Mouse (Mus musculus) liver, embryonic 16.5 days (tissue): ENCODE data around the gene Uqcrc1. TPM values are rescaled to one million over a fixed set of nuclear protein-coding genes. Genes with fewer than 3 reads are reported as not detected.

ENCODE experiments used
- ATAC-seq: fragments of 200-750 bp; cut with Nextera tagmentation; 2 replicates; pipeline ENCODE4 v1.8.0; 2017; ENCODE audit warnings: low read depth, mild to moderate bottlenecking, moderate number of reproducible peaks, moderate library complexity
- H3K27ac ChIP-seq: fragments of 300-500 bp; sonication (generic); 2 replicates; pipeline ENCODE4 v1.5.1; 2014; ENCODE audit warnings: mild to moderate bottlenecking, low read length
- H3K27me3 ChIP-seq: fragments of 300-500 bp; sonication (generic); 2 replicates; pipeline ENCODE4 v1.6.1; 2014; ENCODE audit warnings: low read depth, low read length, mixed read lengths; ENCODE audit not compliant: control insufficient read depth, insufficient read depth
- H3K36me3 ChIP-seq: fragments of 300-500 bp; sonication (generic); 2 replicates; pipeline ENCODE4 v1.6.1; 2014; ENCODE audit warnings: mild to moderate bottlenecking; ENCODE audit not compliant: control insufficient read depth, insufficient read depth
- H3K4me1 ChIP-seq: fragments of 300-500 bp; sonication (generic); 2 replicates; pipeline ENCODE4 v1.6.1; 2014; ENCODE audit warnings: low read depth, low read length, mixed read lengths; ENCODE audit not compliant: control insufficient read depth
- H3K4me2 ChIP-seq: fragments of 300-500 bp; sonication (generic); 2 replicates; pipeline ENCODE4 v1.6.1; 2014; ENCODE audit warnings: low read depth, low read length, mixed read lengths
- H3K4me3 ChIP-seq: fragments of 300-500 bp; sonication (generic); 2 replicates; pipeline ENCODE4 v1.5.1; 2014; ENCODE audit warnings: low read depth, mild to moderate bottlenecking, low read length
- H3K9ac ChIP-seq: fragments of 300-500 bp; sonication (generic); 2 replicates; pipeline ENCODE4 v1.6.1; 2014; ENCODE audit warnings: low read depth, low read length
- H3K9me3 ChIP-seq: fragments of 300-500 bp; sonication (generic); replicated peaks from 2 replicates; pipeline ENCODE4 v1.6.1; 2016; ENCODE audit warnings: low read length; ENCODE audit not compliant: control insufficient read depth
- WGBS: fragments of 180-500 bp; shearing (Covaris S2); extraction: QIAGEN DNeasy Blood & Tissue Kit; methylation state at CpG from one replicate; pipeline ENCODE4 v1.1.7; 2014; ENCODE audit not compliant: insufficient replicate concordance; 5-methylcytosine and 5-hydroxymethylcytosine counted together
- polyA plus RNA-seq: library from polyadenylated mRNA; unstranded; fragments of >200 nt; fragmentation: Nextera tagmentation; extraction: Ambion mirVana; gene quantifications from 2 replicates; pipeline ENCODE4 v1.2.1, GENCODE M21; 2015

Uqcrc1 gene
- 299 and 310 TPM in 2 replicates for polyA plus RNA-seq

- Histone ChIP-seq H3K9ac (peak within 1 kb of the TSS; percentile 93), H3K9me3 (no peaks in the 10 kb centered on the region), H3K4me2 (peak within 1 kb of the TSS; percentile 72), H3K27me3 (no peaks in the 10 kb centered on the region), H3K27ac (peak within 1 kb of the TSS; percentile 73), H3K36me3 (peaks cover 14% of the 10 kb centered on the region), H3K4me3 (peak within 1 kb of the TSS; percentile 94), H3K4me1 (peaks cover 7% of the 10 kb centered on the region)
- under 1% methylated on average over 58 of the region's 58 CpGs for whole genome bisulfite sequencing
- peak; percentile 85 for ATAC-seq
Observed at GRCm38 (mm10) chr9:108936418-108937364, at the start of gene Uqcrc1. Gene Uqcrc1, plus strand, starts transcription at chr9:108936633.

- Histone ChIP-seq H3K27me3 (no peaks in the 10 kb centered on the region), H3K27ac (no peak overlapping the region), H3K4me2 (no peak overlapping the region), H3K9ac (no peak overlapping the region), H3K36me3 (no peaks in the 10 kb centered on the region), H3K9me3 (no peaks in the 10 kb centered on the region), H3K4me1 (no peaks in the 10 kb centered on the region; the same call in 1 of the 2 replicates), H3K4me3 (no peak overlapping the region)
- ATAC-seq: no peak
- WGBS: 62% methylated on average over 6 of the region's 6 CpGs
Observed at GRCm38 (mm10) chr9:108912308-108912707, 24.1 kb upstream of the Uqcrc1 start.

GRCm38 (mm10) chr9:108913161-108913560 is 23.3 kb upstream of the Uqcrc1 start:
- Histone ChIP-seq H3K27ac (no peak overlapping the region), H3K9me3 (no peaks in the 10 kb centered on the region), H3K4me2 (no peak overlapping the region), H3K9ac (no peak overlapping the region), H3K36me3 (no peaks in the 10 kb centered on the region), H3K27me3 (no peaks in the 10 kb centered on the region), H3K4me3 (no peak overlapping the region), H3K4me1 (no peaks in the 10 kb centered on the region; the same call in 1 of the 2 replicates)
- WGBS: 71% methylated on average over 7 of the region's 7 CpGs
- ATAC-seq: no peak

GRCm38 (mm10) chr9:108913621-108914020 is 22.8 kb upstream of the Uqcrc1 start:
- no peaks in the 10 kb centered on the region; the same call in 1 of the 2 replicates for H3K4me1 ChIP-seq
- no peak overlapping the region for H3K9ac ChIP-seq
- no peak for ATAC-seq
- WGBS: 64% methylated on average over 10 of the region's 10 CpGs
- no peaks in the 10 kb centered on the region for H3K9me3 ChIP-seq
- no peaks in the 10 kb centered on the region for H3K27me3 ChIP-seq
- no peak overlapping the region for H3K4me3 ChIP-seq
- no peaks in the 10 kb centered on the region for H3K36me3 ChIP-seq
- H3K4me2 ChIP-seq: no peak overlapping the region
- no peak overlapping the region for H3K27ac ChIP-seq

DNA sequence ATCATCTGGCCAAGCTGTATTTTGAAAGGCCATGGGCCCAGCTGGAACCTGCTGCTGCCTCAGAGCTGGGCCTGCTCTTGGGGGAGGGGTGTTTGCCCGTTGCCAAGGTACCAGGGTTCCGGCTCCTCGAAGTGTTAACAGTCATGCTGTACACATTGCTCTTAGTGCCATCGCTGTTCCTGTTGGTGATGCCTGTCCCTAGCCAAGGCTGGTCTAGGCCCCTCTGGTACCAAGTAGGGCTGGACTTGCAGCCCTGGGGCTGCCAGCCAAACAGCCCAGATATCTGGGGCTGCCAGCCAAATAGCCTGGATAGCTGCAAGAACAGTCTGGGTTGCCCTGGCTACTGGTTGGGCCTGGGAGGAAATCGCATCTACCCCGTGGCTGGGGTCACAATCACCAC is 21.9 kb upstream of the Uqcrc1 start, which contains the start of gene Tmem89:
Gene Tmem89, plus strand, starts transcription at position 129 of the 400 bp plus-strand sequence.
- WGBS: 60% methylated on average over 6 of the region's 6 CpGs
- no peaks in the 10 kb centered on the region for H3K36me3 ChIP-seq
- no peak for ATAC-seq

GRCm38 (mm10) chr9:108925897-108926296 is 10.5 kb upstream of the Uqcrc1 start:
- Histone ChIP-seq H3K9me3 (no peaks in the 10 kb centered on the region), H3K27me3 (0 out of 2 replicates have a peak, but pooled peaks cover 2% of the 10 kb centered on the region), H3K36me3 (no peaks in the 10 kb centered on the region), H3K4me3 (no peak overlapping the region), H3K9ac (no peak overlapping the region), H3K4me1 (no peaks in the 10 kb centered on the region; the same call in 1 of the 2 replicates), H3K27ac (no peak overlapping the region), H3K4me2 (no peak overlapping the region)
- 0 out of 2 replicates have a peak, but pooled peaks have one; percentile 30 for ATAC-seq
- WGBS: 46% methylated on average over 8 of the region's 8 CpGs

More for the DNA sequence above, 21.9 kb upstream of the Uqcrc1 start, which contains the start of gene Tmem89:
- H3K4me2 ChIP-seq: no peak within 1 kb of the TSS
- no peak within 1 kb of the TSS for H3K27ac ChIP-seq
- no peak within 1 kb of the TSS for H3K9ac ChIP-seq
- H3K9me3 ChIP-seq: no peaks in the 10 kb centered on the region
- no peaks in the 10 kb centered on the region for H3K27me3 ChIP-seq
- no peak within 1 kb of the TSS for H3K4me3 ChIP-seq
- no peaks in the 10 kb centered on the region; the same call in 1 of the 2 replicates for H3K4me1 ChIP-seq

GRCm38 (mm10) chr9:108928424-108928823 is 8.0 kb upstream of the Uqcrc1 start:
- WGBS: 75% methylated on average over 3 of the region's 3 CpGs
- Histone ChIP-seq H3K4me1 (no peaks in the 10 kb centered on the region; the same call in 1 of the 2 replicates), H3K27me3 (0 out of 2 replicates have a peak, but pooled peaks cover 2% of the 10 kb centered on the region), H3K9me3 (no peaks in the 10 kb centered on the region), H3K36me3 (no peaks in the 10 kb centered on the region), H3K4me3 (no peak overlapping the region), H3K27ac (no peak overlapping the region), H3K4me2 (no peak overlapping the region), H3K9ac (no peak overlapping the region)
- ATAC-seq: no peak

DNA sequence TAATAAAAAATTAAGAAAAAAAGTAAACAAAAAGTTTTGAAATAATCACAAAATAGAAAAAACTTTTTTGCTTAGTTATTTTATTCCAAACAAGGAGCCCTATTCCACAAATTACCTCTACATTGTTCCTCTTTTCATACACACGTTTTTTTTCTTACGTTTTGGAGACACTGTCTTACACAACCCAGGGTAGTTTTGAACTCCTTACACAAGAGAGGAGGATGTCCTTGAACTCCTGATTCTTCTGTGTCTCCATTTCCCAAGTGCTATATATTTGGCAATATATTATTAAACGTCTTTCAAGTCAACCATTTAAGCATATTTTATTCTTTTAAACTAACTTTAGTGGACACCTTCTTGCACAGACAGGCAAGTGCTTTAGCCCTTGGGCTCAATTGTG is 442 bp upstream of the Uqcrc1 start:
- Histone ChIP-seq H3K27me3 (no peaks in the 10 kb centered on the region), H3K36me3 (peaks cover 14% of the 10 kb centered on the region), H3K4me2 (peak overlapping the region; percentile 43), H3K27ac (no peak overlapping the region), H3K4me1 (peaks cover 7% of the 10 kb centered on the region), H3K9ac (peak overlapping the region; percentile 41; the same call in 1 of the 2 replicates), H3K9me3 (no peaks in the 10 kb centered on the region), H3K4me3 (peak overlapping the region; percentile 94)
- 8% methylated on average over 3 of the region's 3 CpGs for WGBS
- ATAC-seq: no peak

DNA sequence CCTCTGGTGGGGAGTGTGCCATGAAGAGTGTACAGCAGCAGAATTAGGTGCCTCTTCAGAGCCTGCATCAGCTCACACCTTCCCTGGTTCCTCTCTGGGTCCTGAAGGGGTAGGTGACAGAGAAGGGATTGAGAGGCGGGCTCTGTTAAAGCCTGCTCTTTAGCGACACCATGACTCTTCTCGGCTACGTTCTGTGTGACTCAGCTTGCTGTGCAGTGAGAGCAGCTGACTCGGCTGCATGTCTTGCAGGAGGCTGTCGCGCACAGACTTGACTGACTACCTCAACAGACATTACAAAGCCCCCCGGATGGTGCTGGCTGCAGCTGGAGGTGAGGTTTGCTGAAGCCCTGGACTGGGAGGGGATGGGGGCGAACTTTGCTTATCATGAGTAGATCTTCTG is 8.7 kb downstream of the Uqcrc1 start:
- 78% methylated on average over 9 of the region's 9 CpGs for WGBS
- H3K36me3 ChIP-seq: peaks cover 64% of the 10 kb centered on the region
- no peaks in the 10 kb centered on the region; the same call in 1 of the 2 replicates for H3K4me1 ChIP-seq
- H3K27me3 ChIP-seq: no peaks in the 10 kb centered on the region
- H3K9me3 ChIP-seq: no peaks in the 10 kb centered on the region
- no peak for ATAC-seq
- H3K4me2 ChIP-seq: no peak overlapping the region
- no peak overlapping the region for H3K9ac ChIP-seq
- no peak overlapping the region for H3K27ac ChIP-seq
- H3K4me3 ChIP-seq: no peak overlapping the region
